Mouse (Mus musculus) heart, embryonic 15.5 days (tissue): ENCODE data around the gene Ccdc57. TPM values are rescaled to one million over a fixed set of nuclear protein-coding genes. Genes with fewer than 3 reads are reported as not detected.

Experiments used
- ATAC-seq: fragments of 200-750 bp; cut with Nextera tagmentation; replicated peaks from 2 replicates; pipeline ENCODE4 v1.8.0; 2017; ENCODE audit warnings: low read depth, moderate TSS enrichment; ENCODE audit not compliant: insufficient number of reproducible peaks, insufficient read depth, low FRiP score
- H3K27ac ChIP-seq: fragments of 300-500 bp; sonication (generic); 2 replicates; pipeline ENCODE4 v1.5.1; 2015; ENCODE audit warnings: mild to moderate bottlenecking, inconsistent platforms
- H3K27me3 ChIP-seq: fragments of 300-500 bp; sonication (generic); 2 replicates; pipeline ENCODE4 v1.6.1; 2015; ENCODE audit warnings: inconsistent platforms
- H3K36me3 ChIP-seq: fragments of 300-500 bp; sonication (generic); 2 replicates; pipeline ENCODE4 v1.6.1; 2015; ENCODE audit warnings: mild to moderate bottlenecking, inconsistent platforms
- H3K4me1 ChIP-seq: fragments of 300-500 bp; sonication (generic); replicated peaks from 2 replicates; pipeline ENCODE4 v1.6.1; 2015; ENCODE audit warnings: inconsistent platforms
- H3K4me2 ChIP-seq: fragments of 300-500 bp; sonication (generic); 2 replicates; pipeline ENCODE4 v1.6.1; 2015; ENCODE audit warnings: inconsistent platforms, mild to moderate bottlenecking, moderate library complexity
- H3K4me3 ChIP-seq: fragments of 300-500 bp; sonication (generic); 2 replicates; pipeline ENCODE4 v1.5.1; 2015; ENCODE audit warnings: mild to moderate bottlenecking, inconsistent platforms
- H3K9ac ChIP-seq: fragments of 300-500 bp; sonication (generic); 2 replicates; pipeline ENCODE4 v1.6.1; 2015; ENCODE audit warnings: mild to moderate bottlenecking, inconsistent platforms
- H3K9me3 ChIP-seq: fragments of 300-500 bp; sonication (generic); replicated peaks from 2 replicates; pipeline ENCODE4 v1.6.1; 2016; ENCODE audit warnings: inconsistent platforms
- whole genome bisulfite sequencing: fragments of 180-500 bp; shearing (Covaris S2); methylation state at CpG from one replicate; pipeline ENCODE4 v1.1.7; 2015; ENCODE audit warnings: mixed read lengths; 5-methylcytosine and 5-hydroxymethylcytosine counted together
- polyA plus RNA-seq: library from polyadenylated mRNA; unstranded; fragments of >200 nt; fragmentation: Nextera tagmentation; extraction: Ambion mirVana; gene quantifications from 2 replicates; pipeline ENCODE4 v1.2.1, GENCODE M21; 2015

The Ccdc57 gene
- polyA plus RNA-seq, 1 experiment from 2014 or later: 3.5 TPM

GRCm38 (mm10) chr11:120900276-120901244 lies 32.1 kb downstream of the Ccdc57 start:
- Histone ChIP-seq H3K9ac (no peak overlapping the region), H3K9me3 (no peaks in the 10 kb centered on the region), H3K4me1 (0 out of 2 replicates have a peak, but pooled peaks cover 3% of the 10 kb centered on the region), H3K27ac (no peak overlapping the region), H3K4me3 (no peak overlapping the region), H3K27me3 (no peaks in the 10 kb centered on the region), H3K36me3 (peaks cover 8% of the 10 kb centered on the region; the same call in 1 of the 2 replicates), H3K4me2 (no peak overlapping the region)
- 78% methylated on average over 8 of the region's 8 CpGs for WGBS
- no peak for ATAC-seq

GRCm38 (mm10) chr11:120898114-120898548 lies 34.5 kb downstream of the Ccdc57 start:
- no peaks in the 10 kb centered on the region for H3K27me3 ChIP-seq
- H3K4me2 ChIP-seq: no peak overlapping the region
- H3K4me1 ChIP-seq: 0 out of 2 replicates have a peak, but pooled peaks cover 2% of the 10 kb centered on the region
- no peak overlapping the region for H3K27ac ChIP-seq
- peaks cover 8% of the 10 kb centered on the region; the same call in 1 of the 2 replicates for H3K36me3 ChIP-seq
- no peak overlapping the region for H3K9ac ChIP-seq
- no peaks in the 10 kb centered on the region for H3K9me3 ChIP-seq
- H3K4me3 ChIP-seq: no peak overlapping the region
- ATAC-seq: no peak
- WGBS: 81% methylated on average over 6 of the region's 6 CpGs

GRCm38 (mm10) chr11:120895441-120895840 lies 37.2 kb downstream of the Ccdc57 start:
- H3K9ac ChIP-seq: no peak overlapping the region
- H3K27me3 ChIP-seq: no peaks in the 10 kb centered on the region
- peaks cover 14% of the 10 kb centered on the region; the same call in 1 of the 2 replicates for H3K36me3 ChIP-seq
- H3K27ac ChIP-seq: no peak overlapping the region
- H3K4me1 ChIP-seq: no peaks in the 10 kb centered on the region
- no peak for ATAC-seq
- no peaks in the 10 kb centered on the region for H3K9me3 ChIP-seq
- no peak overlapping the region for H3K4me2 ChIP-seq
- 82% methylated on average over 6 of the region's 6 CpGs for WGBS
- H3K4me3 ChIP-seq: no peak overlapping the region

GRCm38 (mm10) chr11:120894397-120894796 lies 38.3 kb downstream of the Ccdc57 start:
- Histone ChIP-seq H3K27ac (no peak overlapping the region), H3K36me3 (peaks cover 14% of the 10 kb centered on the region; the same call in 1 of the 2 replicates), H3K27me3 (no peaks in the 10 kb centered on the region), H3K4me1 (no peaks in the 10 kb centered on the region), H3K9me3 (no peaks in the 10 kb centered on the region), H3K4me3 (no peak overlapping the region), H3K4me2 (no peak overlapping the region), H3K9ac (no peak overlapping the region)
- ATAC-seq: no peak
- 80% methylated on average over 8 of the region's 8 CpGs for WGBS

- Histone ChIP-seq H3K9ac (no peak overlapping the region), H3K27ac (no peak overlapping the region), H3K4me1 (no peaks in the 10 kb centered on the region), H3K36me3 (peaks cover 13% of the 10 kb centered on the region; the same call in 1 of the 2 replicates), H3K27me3 (no peaks in the 10 kb centered on the region), H3K4me2 (no peak overlapping the region), H3K9me3 (no peaks in the 10 kb centered on the region), H3K4me3 (no peak overlapping the region)
- ATAC-seq: no peak
- 72% methylated on average over 3 of the region's 3 CpGs for WGBS
Measured at GRCm38 (mm10) chr11:120889216-120889615, 43.5 kb downstream of the Ccdc57 start.

GRCm38 (mm10) chr11:120888718-120889117 lies 44.0 kb downstream of the Ccdc57 start:
- no peak overlapping the region for H3K27ac ChIP-seq

GRCm38 (mm10) chr11:120887502-120887901 lies 45.2 kb downstream of the Ccdc57 start:
- Histone ChIP-seq H3K4me1 (no peaks in the 10 kb centered on the region), H3K27me3 (no peaks in the 10 kb centered on the region), H3K4me2 (no peak overlapping the region), H3K36me3 (peaks cover 13% of the 10 kb centered on the region; the same call in 1 of the 2 replicates), H3K27ac (no peak overlapping the region), H3K4me3 (no peak overlapping the region), H3K9me3 (no peaks in the 10 kb centered on the region), H3K9ac (no peak overlapping the region)
- 85% methylated on average over 5 of the region's 5 CpGs for WGBS
- ATAC-seq: no peak

More at GRCm38 (mm10) chr11:120888718-120889117, 44.0 kb downstream of the Ccdc57 start:
- Histone ChIP-seq H3K4me1 (no peaks in the 10 kb centered on the region), H3K4me3 (no peak overlapping the region), H3K27me3 (no peaks in the 10 kb centered on the region), H3K4me2 (no peak overlapping the region), H3K9ac (no peak overlapping the region), H3K36me3 (peaks cover 13% of the 10 kb centered on the region; the same call in 1 of the 2 replicates), H3K9me3 (no peaks in the 10 kb centered on the region)
- 67% methylated on average over 5 of the region's 5 CpGs for WGBS
- no peak for ATAC-seq

- no peaks in the 10 kb centered on the region for H3K27me3 ChIP-seq
- ATAC-seq: no peak
- no peak overlapping the region for H3K4me3 ChIP-seq
- H3K9ac ChIP-seq: no peak overlapping the region
- H3K4me2 ChIP-seq: no peak overlapping the region
- H3K36me3 ChIP-seq: peaks cover 14% of the 10 kb centered on the region; the same call in 1 of the 2 replicates
- no peaks in the 10 kb centered on the region for H3K9me3 ChIP-seq
- no peaks in the 10 kb centered on the region for H3K4me1 ChIP-seq
- no peak overlapping the region for H3K27ac ChIP-seq
- WGBS: 55% methylated on average over 5 of the region's 5 CpGs
Measured at GRCm38 (mm10) chr11:120886462-120886861, 46.2 kb downstream of the Ccdc57 start.

- 90% methylated on average over 3 of the region's 3 CpGs for WGBS
- ATAC-seq: no peak
Measured at GRCm38 (mm10) chr11:120883601-120884000, 49.1 kb downstream of the Ccdc57 start.

GRCm38 (mm10) chr11:120882931-120883330 lies 49.7 kb downstream of the Ccdc57 start:
- no peak for ATAC-seq
- no peak overlapping the region for H3K9ac ChIP-seq
- no peak overlapping the region for H3K4me2 ChIP-seq
- no peak overlapping the region for H3K27ac ChIP-seq
- 86% methylated on average over 4 of the region's 4 CpGs for WGBS
- no peak overlapping the region for H3K4me3 ChIP-seq
- H3K27me3 ChIP-seq: no peaks in the 10 kb centered on the region
- no peaks in the 10 kb centered on the region for H3K4me1 ChIP-seq
- peaks cover 9% of the 10 kb centered on the region; the same call in 1 of the 2 replicates for H3K36me3 ChIP-seq
- H3K9me3 ChIP-seq: no peaks in the 10 kb centered on the region

More at GRCm38 (mm10) chr11:120883601-120884000, 49.1 kb downstream of the Ccdc57 start:
- Histone ChIP-seq H3K4me2 (no peak overlapping the region), H3K9ac (no peak overlapping the region), H3K36me3 (peaks cover 10% of the 10 kb centered on the region; the same call in 1 of the 2 replicates), H3K4me3 (no peak overlapping the region), H3K27ac (no peak overlapping the region), H3K4me1 (no peaks in the 10 kb centered on the region), H3K9me3 (no peaks in the 10 kb centered on the region), H3K27me3 (no peaks in the 10 kb centered on the region)

- no peak overlapping the region for H3K9ac ChIP-seq
- no peak overlapping the region for H3K4me3 ChIP-seq
- 76% methylated on average over 6 of the region's 6 CpGs for WGBS
- no peaks in the 10 kb centered on the region for H3K27me3 ChIP-seq
- no peak for ATAC-seq
- no peaks in the 10 kb centered on the region for H3K4me1 ChIP-seq
- H3K36me3 ChIP-seq: no peaks in the 10 kb centered on the region
- H3K27ac ChIP-seq: no peak overlapping the region
- no peak overlapping the region for H3K4me2 ChIP-seq
- H3K9me3 ChIP-seq: no peaks in the 10 kb centered on the region
Measured at GRCm38 (mm10) chr11:120873206-120873605, 59.5 kb downstream of the Ccdc57 start.
